Mouse (Mus musculus) inflammation-experienced regulatory T-cells, adult 6 months (primary cell): ENCODE data around the gene Wdr34. TPM values are rescaled to one million over a fixed set of nuclear protein-coding genes. Genes with fewer than 3 reads are reported as not detected.
"Not testable (repeated sequence)": the region's sequence is repeated elsewhere in the genome, so short reads cannot be mapped to it uniquely, and the experiment has no call there.

Source experiments
- ATAC-seq: one replicate; pipeline ENCODE4 v1.8.0; 2017
- polyA plus RNA-seq, 3 experiments: library from polyadenylated mRNA; unstranded; fragments of 100-300 nt; shearing (Covaris generic); gene quantifications; one replicate each; pipeline ENCODE4 v1.2.1; 2017

Gene Wdr34
- polyA plus RNA-seq, 3 experiments from 2014 or later, result 0.59 to 2.1 (median 1.1) TPM

DNA sequence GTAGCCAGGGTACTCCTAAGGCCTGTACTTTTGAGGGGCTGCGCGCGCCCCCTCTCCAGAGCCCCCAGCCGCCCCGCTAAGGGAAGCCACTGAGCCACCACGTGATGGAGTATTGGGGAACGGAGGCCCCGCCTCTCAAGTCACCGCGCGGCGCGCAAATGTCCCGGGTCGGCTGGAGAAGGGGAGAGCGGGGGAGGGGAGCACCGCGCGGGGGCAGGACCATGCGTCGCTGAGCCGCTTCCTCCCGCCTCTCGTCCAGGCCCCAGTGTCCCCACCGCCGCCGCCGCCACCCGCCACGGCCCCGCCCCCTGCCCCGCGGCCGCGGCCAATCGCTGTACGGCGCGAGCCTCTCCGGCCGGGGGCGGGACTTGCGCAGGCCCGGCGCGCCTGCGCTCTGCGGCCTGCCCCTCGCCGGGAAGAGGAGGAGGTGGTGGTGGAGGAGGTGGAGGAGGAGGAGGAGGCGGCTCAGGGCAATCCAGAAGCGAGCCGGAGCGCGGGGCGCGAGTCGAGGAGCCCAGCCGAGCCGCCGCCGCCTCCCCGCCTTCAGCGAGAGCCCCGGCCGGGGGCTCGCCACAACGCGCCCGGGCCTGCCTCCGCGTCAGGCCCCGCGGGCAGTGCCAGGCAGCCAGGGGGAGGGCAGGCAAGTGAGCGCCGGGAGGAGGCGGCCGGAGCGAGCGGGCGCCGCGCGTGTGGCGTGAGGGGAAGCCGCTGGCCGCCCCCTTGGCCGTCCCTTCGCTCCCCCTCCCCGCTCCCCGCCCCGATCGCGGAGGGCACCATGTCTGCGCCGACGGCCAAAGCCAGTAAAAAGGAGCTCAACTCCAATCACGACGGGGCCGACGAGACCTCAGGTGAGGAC is 17.6 kb upstream of the Wdr34 start:
- peak; percentile 71 for ATAC-seq

DNA sequence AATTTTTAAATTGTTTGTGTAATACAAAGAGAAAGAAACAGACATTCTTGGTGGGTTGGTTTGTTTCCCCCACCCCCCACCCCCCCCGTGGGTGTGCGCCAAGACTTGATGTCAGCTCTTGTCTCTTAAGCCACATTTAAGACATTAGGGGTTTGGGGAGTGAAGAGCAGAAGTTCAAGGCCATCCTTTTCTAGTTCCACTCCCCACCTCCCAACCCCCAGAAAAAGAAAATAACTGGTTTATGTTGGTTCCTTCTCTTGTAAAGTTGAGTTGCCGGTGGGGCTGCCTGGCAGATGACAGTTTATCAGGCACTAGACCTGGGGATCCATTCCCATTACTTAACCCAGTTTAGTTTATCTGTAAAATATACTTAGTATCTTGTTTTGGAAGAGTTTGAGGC is 15.6 kb upstream of the Wdr34 start:
- ATAC-seq, result no peak

- ATAC-seq, result no peak
Observed at GRCm38 (mm10) chr2:30063791-30064190, 15.1 kb upstream of the Wdr34 start.

DNA sequence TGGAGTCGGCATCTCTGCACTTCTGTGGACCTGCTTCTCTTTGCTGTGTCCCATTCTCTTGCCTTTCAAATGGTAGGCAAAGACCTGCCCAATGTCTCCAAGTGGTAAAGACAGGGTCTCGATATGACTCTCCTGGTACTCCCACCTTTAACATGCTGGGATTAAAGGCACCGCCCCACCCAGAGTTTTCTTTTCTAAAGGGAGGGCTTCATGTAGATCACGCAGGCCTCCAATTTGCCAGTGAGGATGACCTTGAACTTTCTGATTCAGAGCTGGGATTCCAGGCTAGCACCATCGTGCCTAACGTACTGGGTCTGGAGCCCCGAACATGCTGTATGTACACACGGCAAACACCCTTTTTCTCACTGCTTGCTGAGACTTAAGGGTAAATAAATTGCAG is 14.6 kb upstream of the Wdr34 start:
- ATAC-seq, result no peak

DNA sequence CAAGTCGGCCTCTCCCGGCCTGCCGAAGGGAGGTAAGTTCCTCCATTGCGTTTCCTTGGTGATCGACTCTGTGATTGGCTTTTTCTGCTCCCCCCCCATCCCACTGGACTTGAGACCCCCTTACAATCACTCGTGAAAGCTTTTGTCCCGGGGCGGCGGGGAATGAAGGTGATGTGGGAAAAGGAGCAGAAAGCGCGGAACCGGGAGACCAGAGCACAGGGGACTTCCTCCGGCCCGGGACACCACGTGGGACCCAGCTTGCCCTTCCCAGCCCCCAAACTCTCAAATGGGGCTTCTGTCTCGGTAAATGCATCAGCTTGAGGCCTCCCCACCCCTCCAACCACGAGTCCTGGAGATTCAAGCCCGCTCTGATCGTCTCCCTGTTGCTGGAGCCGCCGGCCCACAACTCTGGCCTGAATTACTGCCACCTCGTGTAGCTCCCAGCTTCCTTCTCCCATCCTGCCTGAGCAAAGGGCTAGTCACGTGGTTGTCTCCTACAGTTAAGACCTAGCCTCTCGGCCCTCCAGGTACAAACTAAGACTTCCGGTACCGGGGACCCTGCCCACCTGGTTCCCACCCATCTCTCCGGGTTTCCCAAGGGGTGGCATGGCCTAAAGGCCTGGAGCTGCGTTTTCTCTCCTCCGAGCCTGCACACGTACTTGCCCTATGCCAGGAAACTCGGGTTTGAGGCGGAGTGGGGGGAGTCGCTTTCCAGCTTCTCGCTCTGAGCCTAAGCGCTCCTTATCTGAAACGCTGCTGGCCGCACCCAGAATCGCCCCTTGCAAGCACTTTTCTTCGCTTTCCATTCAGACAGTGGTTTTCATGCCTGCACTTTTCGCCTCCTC is 13.8 kb upstream of the Wdr34 start:
- peak; percentile 19 for ATAC-seq

- ATAC-seq, result peak; percentile 30
Observed at GRCm38 (mm10) chr2:30061215-30062166, 12.8 kb upstream of the Wdr34 start.

DNA sequence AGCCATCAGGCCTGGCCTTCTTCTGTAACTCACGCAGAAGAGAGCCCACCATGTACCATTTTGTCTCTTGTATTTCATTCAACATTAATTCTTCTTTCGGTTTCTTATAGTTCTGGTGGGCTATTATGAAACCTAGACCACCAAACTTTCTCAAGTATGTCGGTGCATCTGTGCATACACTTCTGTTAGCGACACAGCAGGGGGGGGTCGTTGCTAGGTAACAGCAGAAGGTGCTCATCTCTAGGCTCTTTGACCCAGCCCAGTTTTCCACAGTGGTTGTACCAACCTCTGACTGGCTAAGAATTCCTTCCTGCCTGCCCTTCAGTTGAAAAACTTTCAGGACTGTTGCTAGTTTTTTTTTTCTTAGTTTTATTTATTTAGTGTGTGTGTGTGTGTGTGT is 9.7 kb upstream of the Wdr34 start:
- ATAC-seq, result no peak

GRCm38 (mm10) chr2:30057223-30057904 is 8.7 kb upstream of the Wdr34 start, which contains the start of gene Set:
Set (plus strand) TSS chr2:30057378.
- ATAC-seq, result no peak

DNA sequence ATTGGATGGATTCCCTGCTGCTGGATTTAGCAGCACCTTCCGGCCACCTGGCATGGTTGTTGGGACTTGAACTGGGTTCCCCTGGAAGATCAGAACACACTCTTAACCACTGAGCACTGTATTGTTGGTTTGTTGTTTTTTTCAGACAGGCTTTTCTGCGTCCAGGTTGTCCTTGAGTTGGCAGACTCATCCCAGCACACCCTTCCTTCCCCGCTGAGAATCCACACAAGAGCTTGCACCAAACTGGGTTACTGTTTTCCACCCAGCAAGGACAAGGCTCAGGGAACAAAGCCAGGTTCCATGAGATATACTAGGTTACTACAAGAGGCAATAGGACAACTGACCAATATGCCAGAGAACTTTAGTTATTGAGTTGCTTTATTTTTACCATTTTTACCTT is 8.1 kb upstream of the Wdr34 start:
- ATAC-seq, result no peak

- ATAC-seq, result not testable (repeated sequence)
Observed at GRCm38 (mm10) chr2:30055310-30055709, 6.6 kb upstream of the Wdr34 start.

DNA sequence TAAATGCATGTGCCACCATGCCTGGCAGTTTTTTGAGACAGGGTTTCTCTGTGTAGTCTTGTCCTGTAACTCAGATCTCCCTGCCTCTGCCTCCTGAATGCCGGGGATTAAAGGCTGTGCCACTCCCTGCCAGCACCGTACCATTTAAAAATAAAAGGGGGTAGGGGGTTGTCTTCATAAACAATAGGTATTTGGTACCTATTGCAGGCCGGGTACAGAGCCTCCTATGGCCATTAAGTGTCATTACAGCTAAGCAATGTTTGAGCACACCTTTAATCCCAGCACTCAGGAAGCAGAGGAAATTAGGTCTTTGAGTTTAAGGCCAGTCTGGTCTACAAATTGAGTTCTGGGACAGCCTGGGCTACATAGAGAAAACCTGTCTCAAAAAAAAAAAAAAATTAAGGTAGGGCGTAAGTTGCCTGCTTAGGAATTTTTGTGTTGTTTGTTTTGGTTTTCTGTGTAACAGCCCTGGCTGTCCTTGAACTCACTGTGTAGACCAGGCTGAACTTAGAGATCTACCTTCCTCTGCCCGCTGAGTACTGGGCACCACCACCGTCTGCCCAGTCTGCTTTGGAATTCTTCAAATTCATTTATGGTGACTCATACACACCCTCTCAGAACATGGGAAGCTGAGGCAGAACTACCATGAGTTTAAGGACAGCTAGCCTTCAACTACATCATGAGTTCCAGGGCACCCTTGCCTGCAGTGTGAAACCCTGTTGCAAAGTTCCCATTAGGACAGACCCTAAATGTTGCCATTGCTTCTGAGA is 3.5 kb upstream of the Wdr34 start:
- peak; percentile 38 for ATAC-seq

GRCm38 (mm10) chr2:30049831-30050230 is 1.1 kb upstream of the Wdr34 start:
- no peak for ATAC-seq

DNA sequence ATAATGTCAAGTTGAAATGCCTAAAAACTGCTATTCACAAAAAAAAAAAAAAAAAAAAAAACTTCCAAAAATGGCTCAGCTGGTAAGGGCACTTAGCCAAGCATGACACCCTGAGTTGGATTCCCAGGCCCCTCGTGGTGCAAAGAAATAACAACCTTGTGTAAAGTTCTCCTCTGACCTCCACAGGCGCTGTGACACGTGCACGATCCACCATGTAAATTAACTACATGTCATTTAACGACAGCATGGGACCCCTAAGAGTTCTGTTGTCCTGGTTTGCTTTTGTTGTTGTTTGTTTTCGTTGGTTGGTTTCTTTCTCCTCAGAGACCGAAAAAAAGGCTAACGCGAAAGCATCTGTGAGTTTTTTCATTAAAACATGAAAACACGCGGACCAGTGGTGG is 580 bp downstream of the Wdr34 start:
- ATAC-seq, result no peak

GRCm38 (mm10) chr2:30047127-30047526 is 1.6 kb downstream of the Wdr34 start:
- no peak for ATAC-seq

- ATAC-seq, result no peak
Observed at GRCm38 (mm10) chr2:30044550-30044949, 4.1 kb downstream of the Wdr34 start.

GRCm38 (mm10) chr2:30042445-30042844 is 6.2 kb downstream of the Wdr34 start:
- no peak for ATAC-seq

DNA sequence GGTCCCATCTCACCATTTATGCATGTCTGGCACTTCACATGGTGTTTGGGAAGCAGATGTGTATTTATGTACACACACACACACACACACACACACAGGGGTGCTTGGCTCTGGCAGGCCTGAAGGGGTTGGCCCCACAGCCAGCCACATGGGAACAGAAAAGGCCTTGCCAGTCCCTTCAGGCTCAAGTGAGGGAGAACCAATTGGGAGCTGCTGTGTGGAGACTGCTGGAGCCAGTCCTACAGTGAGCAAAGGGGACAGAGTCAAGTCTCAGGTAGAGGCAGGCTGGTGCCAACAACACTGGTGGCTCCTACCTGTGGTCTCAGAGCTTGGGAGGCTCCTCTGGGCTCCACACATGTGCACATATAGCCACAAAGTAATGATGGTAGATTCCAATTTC is 9.0 kb downstream of the Wdr34 start:
- ATAC-seq, result no peak

GRCm38 (mm10) chr2:30038370-30038769 is 10.3 kb downstream of the Wdr34 start:
- no peak for ATAC-seq

GRCm38 (mm10) chr2:30037762-30038161 is 10.9 kb downstream of the Wdr34 start:
- ATAC-seq, result no peak

DNA sequence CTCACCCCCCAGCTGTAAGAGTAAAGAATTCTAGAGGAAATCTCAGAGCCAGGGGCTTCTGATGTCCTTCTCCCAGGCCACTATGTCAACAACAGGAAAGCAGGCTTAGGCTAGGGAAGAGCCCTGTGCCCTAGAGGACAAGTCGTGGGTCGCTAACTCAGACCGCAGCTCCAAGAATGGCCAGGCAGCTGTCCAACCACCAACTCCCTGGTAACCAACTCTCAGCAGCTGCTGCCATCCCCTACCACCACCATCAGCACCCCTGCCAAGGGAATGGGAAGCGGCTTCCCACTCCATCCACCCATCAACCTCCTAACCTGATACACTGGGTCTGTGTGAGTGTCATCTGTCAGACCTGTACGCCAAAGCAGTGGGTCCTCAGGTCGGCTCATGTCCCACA is 15.7 kb downstream of the Wdr34 start:
- ATAC-seq, result no peak

DNA sequence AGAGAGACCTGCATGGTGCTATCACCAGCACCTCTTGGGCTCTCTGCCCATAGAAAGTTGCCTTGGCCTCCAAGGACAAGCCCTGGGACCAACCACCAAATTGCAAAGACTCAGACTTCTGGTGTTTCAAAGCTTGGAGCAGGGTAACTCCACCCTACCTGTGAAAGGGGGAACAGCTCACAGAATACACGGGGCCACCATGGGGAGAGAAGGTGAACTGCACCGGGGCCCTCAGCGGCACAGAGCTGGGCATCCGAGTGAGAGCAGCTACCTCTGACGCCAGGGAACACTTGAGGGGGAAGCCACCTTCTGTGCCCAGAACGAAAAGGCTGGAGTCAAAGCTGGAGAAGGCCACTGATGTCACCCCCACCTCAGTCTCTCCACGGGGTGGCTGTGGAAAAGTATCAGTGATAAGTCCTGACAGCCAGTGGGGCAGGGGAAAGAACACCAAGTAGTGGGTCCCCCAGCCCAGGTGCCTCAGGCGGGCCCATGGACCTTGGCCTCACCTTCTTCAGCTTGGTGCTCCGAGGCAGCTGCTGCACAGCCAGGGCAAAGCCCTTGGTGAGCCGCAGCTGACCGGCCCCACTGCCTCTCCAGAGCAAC is 16.3 kb downstream of the Wdr34 start:
- no peak for ATAC-seq
